Mouse (Mus musculus) CH12.LX (cell line): ENCODE measurements around the gene Chp1. TPM values are rescaled to one million over a fixed set of nuclear protein-coding genes. Genes with fewer than 3 reads are reported as not detected.
A peak's percentile ranks its signal among the peaks of the same experiment; 100 is the strongest.
"Not testable (repeated sequence)": the region's sequence is repeated elsewhere in the genome, so short reads cannot be mapped to it uniquely, and the experiment has no call there.

Experiments used
- DNase-seq: peaks from one replicate; pipeline ENCODE4 v3.0.0-alpha.2; 2013; ENCODE audit errors: extremely low read depth
- H3K27ac ChIP-seq: 2 replicates; pipeline ENCODE4 v1.5.1; 2012; ENCODE audit warnings: low read depth, mild to moderate bottlenecking, control low read depth, moderate library complexity; ENCODE audit not compliant: insufficient read depth
- H3K27me3 ChIP-seq: replicated peaks from 2 replicates; pipeline ENCODE3; 2012; ENCODE audit warnings: inconsistent platforms
- H3K36me3 ChIP-seq, 2 experiments: replicated peaks in 1 of 2; 2 replicates each; pipeline versions ENCODE3 to v1.6.1; 2012; ENCODE audit warnings: inconsistent platforms in 1 of 2, low read length in 1 of 2, mild to moderate bottlenecking in 1 of 2, mixed read lengths in 1 of 2, moderate library complexity in 1 of 2; ENCODE audit not compliant: control insufficient read depth in 1 of 2, insufficient read depth in 1 of 2
- H3K4me1 ChIP-seq, 2 experiments: 2 replicates each; pipeline ENCODE4 v1.6.1; 2012; ENCODE audit warnings: inconsistent platforms in 1 of 2, moderate library complexity in 1 of 2; ENCODE audit not compliant: insufficient read depth in 2 of 2, control insufficient read depth in 1 of 2
- H3K4me2 ChIP-seq: 2 replicates; pipeline ENCODE4 v1.6.1; 2012; ENCODE audit warnings: low read depth, mild to moderate bottlenecking, control low read depth; ENCODE audit not compliant: poor library complexity, insufficient read depth, severe bottlenecking
- H3K4me3 ChIP-seq, 3 experiments: fragments of 150-350 bp in 1 of 3; sonication (generic) in 1 of 3; replicated peaks in 1 of 3; 2 replicates each; pipeline versions ENCODE3 to v1.5.1; 2011 to 2012; ENCODE audit warnings: low read depth in 2 of 3, low read length in 2 of 3, mild to moderate bottlenecking in 2 of 3, moderate library complexity in 2 of 3, control low read depth in 1 of 3, improper control_type of control experiment in 1 of 3, inconsistent platforms in 1 of 3, mixed read lengths in 1 of 3; ENCODE audit not compliant: poor library complexity in 1 of 3
- H3K79me2 ChIP-seq: replicated peaks from 2 replicates; pipeline ENCODE4 v1.6.1; 2012; ENCODE audit warnings: mild to moderate bottlenecking, moderate library complexity; ENCODE audit not compliant: control insufficient read depth, poor library complexity, insufficient read depth, severe bottlenecking; ENCODE audit errors: extremely low read depth
- H3K9ac ChIP-seq: 2 replicates; pipeline ENCODE4 v1.6.1; 2012; ENCODE audit warnings: low read depth, mild to moderate bottlenecking, control low read depth, moderate library complexity; ENCODE audit not compliant: insufficient read depth
- H3K9me3 ChIP-seq: replicated peaks from 2 replicates; pipeline ENCODE3; 2012; ENCODE audit warnings: low read length, inconsistent platforms, mixed read lengths
- BHLHE40 ChIP-seq: IDR thresholded peaks from 2 replicates; pipeline ENCODE4 v1.6.1; 2011; ENCODE audit warnings: mild to moderate bottlenecking, low read depth, low read length, improper control_type of control experiment
- CTCF ChIP-seq, 2 experiments: IDR thresholded peaks in 1 of 2; conservative IDR thresholded peaks in 1 of 2; 2 replicates each; pipeline ENCODE4 v1.5.1; 2011 to 2012; ENCODE audit warnings: low read depth in 2 of 2, low read length in 2 of 2, improper control_type of control experiment in 1 of 2, inconsistent platforms in 1 of 2, mild to moderate bottlenecking in 1 of 2, moderate library complexity in 1 of 2
- E2F4 ChIP-seq: IDR thresholded peaks from 2 replicates; pipeline ENCODE4 v1.6.1; 2011; ENCODE audit warnings: low read depth, low read length, improper control_type of control experiment; ENCODE audit not compliant: insufficient replicate concordance
- ELF1 ChIP-seq: IDR thresholded peaks from 2 replicates; pipeline ENCODE4 v1.6.1; 2014; ENCODE audit warnings: low read depth, mild to moderate bottlenecking, inconsistent platforms, low read length, improper control_type of control experiment
- EP300 ChIP-seq: IDR thresholded peaks from 2 replicates; pipeline ENCODE4 v1.6.1; 2011; ENCODE audit warnings: low read length, improper control_type of control experiment
- ETS1 ChIP-seq: conservative IDR thresholded peaks from 2 replicates; pipeline ENCODE4 v1.6.1; 2012; ENCODE audit warnings: low read depth, mild to moderate bottlenecking, inconsistent platforms, low read length, improper control_type of control experiment, moderate library complexity
- GABPA ChIP-seq: IDR thresholded peaks from 2 replicates; pipeline ENCODE4 v1.6.1; 2012; ENCODE audit warnings: low read depth, low read length, improper control_type of control experiment, inconsistent platforms; ENCODE audit not compliant: insufficient replicate concordance
- JUN ChIP-seq: IDR thresholded peaks from 2 replicates; pipeline ENCODE4 v1.6.1; 2011; ENCODE audit warnings: low read depth, mild to moderate bottlenecking, low read length, improper control_type of control experiment, moderate library complexity; ENCODE audit not compliant: insufficient read depth
- JUND ChIP-seq: conservative IDR thresholded peaks from 2 replicates; pipeline ENCODE4 v1.6.1; 2011; ENCODE audit warnings: low read depth, low read length, improper control_type of control experiment
- MAFK ChIP-seq: IDR thresholded peaks from 2 replicates; pipeline ENCODE4 v1.6.1; 2011; ENCODE audit warnings: low read length, improper control_type of control experiment; ENCODE audit not compliant: insufficient replicate concordance
- MAX ChIP-seq: IDR thresholded peaks from 2 replicates; pipeline ENCODE4 v1.6.1; 2011; ENCODE audit warnings: low read length, improper control_type of control experiment
- MEF2A ChIP-seq: IDR thresholded peaks from 2 replicates; pipeline ENCODE4 v1.6.1; 2014; ENCODE audit warnings: low read depth, mild to moderate bottlenecking, inconsistent platforms, low read length, improper control_type of control experiment, borderline replicate concordance
- MXI1 ChIP-seq: IDR thresholded peaks from 2 replicates; pipeline ENCODE4 v1.6.1; 2011; ENCODE audit warnings: mild to moderate bottlenecking, low read depth, low read length, improper control_type of control experiment
- MYC ChIP-seq: IDR thresholded peaks from 2 replicates; pipeline ENCODE4 v1.6.1; 2011; ENCODE audit warnings: low read depth, mild to moderate bottlenecking, improper control_type of control experiment, low read length
- NRF1 ChIP-seq: IDR thresholded peaks from 2 replicates; pipeline ENCODE4 v1.6.1; 2014; ENCODE audit warnings: low read depth, mild to moderate bottlenecking, inconsistent platforms, low read length, improper control_type of control experiment, moderate library complexity
- RCOR1 ChIP-seq: conservative IDR thresholded peaks from 2 replicates; pipeline ENCODE4 v1.6.1; 2012; ENCODE audit warnings: low read depth, mild to moderate bottlenecking, inconsistent platforms, low read length, improper control_type of control experiment
- SIN3A ChIP-seq: IDR thresholded peaks from 2 replicates; pipeline ENCODE4 v1.6.1; 2012; ENCODE audit warnings: low read length, improper control_type of control experiment, inconsistent platforms
- SMC3 ChIP-seq: IDR thresholded peaks from 2 replicates; pipeline ENCODE4 v1.6.1; 2011; ENCODE audit warnings: low read depth, low read length, improper control_type of control experiment
- TBP ChIP-seq: conservative IDR thresholded peaks from 2 replicates; pipeline ENCODE4 v1.6.1; 2011; ENCODE audit warnings: low read depth, low read length, improper control_type of control experiment
- TCF12 ChIP-seq: IDR thresholded peaks from 2 replicates; pipeline ENCODE4 v1.6.1; 2014; ENCODE audit warnings: low read depth, mild to moderate bottlenecking, inconsistent platforms, low read length, improper control_type of control experiment
- UBTF ChIP-seq: IDR thresholded peaks from 2 replicates; pipeline ENCODE4 v1.6.1; 2012; ENCODE audit warnings: low read depth, mild to moderate bottlenecking, inconsistent platforms, low read length, improper control_type of control experiment, moderate library complexity
- USF2 ChIP-seq: conservative IDR thresholded peaks from 2 replicates; pipeline ENCODE4 v1.6.1; 2011; ENCODE audit warnings: low read depth, low read length, improper control_type of control experiment
- ZMIZ1 ChIP-seq: IDR thresholded peaks from 2 replicates; pipeline ENCODE4 v1.6.1; 2012; ENCODE audit warnings: low read depth, mild to moderate bottlenecking, inconsistent platforms, low read length, improper control_type of control experiment
- dilution Hi-C: fragments of 300-500 bp; cut with MboI; formaldehyde crosslinking; loops from 2 replicates; pipeline ENCODE4 v1.14.3; 2020; ENCODE audit warnings: low sequenced_read_pairs; ENCODE audit not compliant: extremely low pct_unique_long_range_greater_than_20kb, extremely low pct_ligation_motif_present
- in situ Hi-C: fragments of 300-500 bp; cut with MboI; formaldehyde crosslinking; loops from 3 replicates; pipeline ENCODE4 v1.14.3; 2019; ENCODE audit warnings: low sequenced_read_pairs, low pct_ligation_motif_present, low pct_unique_long_range_greater_than_20kb, mixed read lengths
- polyA plus RNA-seq: library from polyadenylated mRNA; unstranded; fragments of >175 nt; gene quantifications from 2 replicates; pipeline ENCODE4 v1.2.1, GENCODE M21; 2012; ENCODE audit warnings: low read depth; ENCODE audit not compliant: insufficient read length
- total RNA-seq, 2 experiments: library from RNA; depleted of rRNA; stranded (reverse); fragments of 300-350 nt in 1 of 2; fragments of >200 nt in 1 of 2; gene quantifications; 2 replicates each; pipeline ENCODE4 v1.2.3; 2012 to 2014

The Chp1 gene
- total and polyA plus RNA-seq, 3 experiments: 29.9 to 55.9 (median 47.9) TPM

GRCm38 (mm10) chr2:119618199-119618982 lies 70.9 kb downstream of the Chp1 start, which contains the start of the genes Nusap1 and Oip5 (continued):
- no peak for TF ChIP-seq GABPA
- TF ChIP-seq JUN: no peak
- TF ChIP-seq ELF1: peak; percentile 80
- TF ChIP-seq JUND: no peak
- TF ChIP-seq BHLHE40: peak; percentile 42; the same call in 1 of the 2 replicates
- TF ChIP-seq USF2: no peak
- TF ChIP-seq SMC3: no peak
- TF ChIP-seq MEF2A: 0 out of 2 replicates have a peak, but pooled peaks have one; percentile 30
- TF ChIP-seq SIN3A: peak; percentile 96
- peak; percentile 90 for TF ChIP-seq E2F4
- no peak for TF ChIP-seq EP300
- TF ChIP-seq CTCF (conservative IDR thresholded peaks at IDR 0.05 in 1 of 2, IDR thresholded peaks at IDR 0.05 in 1 of 2; ENCODE audit: low read depth in 2 of 2, low read length in 2 of 2): no peak
- TF ChIP-seq RCOR1: no peak
- TF ChIP-seq MAFK: no peak
- peak; percentile 92 for TF ChIP-seq MXI1
- peak; percentile 76; the same call in 1 of the 2 replicates for TF ChIP-seq MYC
- TF ChIP-seq, all 38 proteins: peak for 19

DNA sequence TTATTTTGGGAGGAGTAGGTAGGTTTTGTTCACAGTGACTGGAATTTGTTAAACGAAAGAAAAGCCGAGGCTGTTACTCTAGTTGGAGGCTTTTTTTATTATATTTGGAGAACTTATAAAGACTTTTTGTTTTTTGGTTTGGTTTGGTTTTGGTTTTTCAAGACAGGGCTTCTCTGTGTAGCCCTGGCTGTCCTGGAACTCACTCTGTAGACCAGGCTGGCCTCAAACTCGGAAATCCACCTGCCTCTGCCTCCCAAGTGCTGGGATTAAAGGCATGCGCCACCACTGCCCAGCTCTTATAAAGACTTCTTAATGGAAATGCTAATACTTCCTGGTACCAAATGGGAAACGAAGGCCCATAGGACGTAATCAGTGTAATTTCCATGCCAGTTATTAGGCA lies 71.5 kb downstream of the Chp1 start:
- H3K27me3 ChIP-seq: not testable (repeated sequence)
- TF ChIP-seq TBP: 0 out of 2 replicates have a peak, but pooled peaks have one; percentile 49
- TF ChIP-seq, all 38 proteins: peak for 1; not testable (repeated sequence) for 37
- in situ Hi-C loops, H3K9me3 ChIP-seq, DNase-seq, dilution Hi-C loops: not testable (repeated sequence)
- Histone ChIP-seq H3K4me1 (peaks cover 2 to 24% of the 10 kb centered on the region in 2 experiments; a peak in 2 of 4 replicates), H3K4me3 (peak overlapping the region; percentile 66 to 86 (median 76)), H3K27ac (peak overlapping the region; percentile 64; the same call in 1 of the 2 replicates), H3K36me3 (peaks cover 2 to 19% of the 10 kb centered on the region in 2 experiments), H3K9ac (peak overlapping the region; percentile 69), H3K79me2 (peaks cover 41% of the 10 kb centered on the region), H3K4me2 (peak overlapping the region; percentile 50)

DNA sequence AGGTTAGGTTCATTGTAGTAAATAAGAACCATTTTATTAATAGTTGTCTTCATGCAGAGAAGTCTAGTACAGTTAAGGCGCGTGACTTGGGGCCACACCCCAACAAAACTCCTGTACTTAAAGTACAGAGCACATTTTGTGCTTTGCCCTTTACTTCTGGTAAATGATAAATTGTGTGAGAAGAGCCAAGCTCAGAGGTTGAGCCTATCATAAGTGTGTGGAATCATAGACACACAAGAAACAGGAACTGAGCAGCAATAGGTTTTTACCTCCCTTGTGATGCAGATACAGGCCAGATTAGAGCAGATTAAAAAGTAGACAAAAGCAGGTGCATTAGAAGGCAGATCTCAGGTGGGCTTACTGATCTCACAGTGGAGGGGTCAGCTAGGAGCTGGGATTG lies 73.8 kb downstream of the Chp1 start:
- Histone ChIP-seq H3K79me2 (peaks cover 47% of the 10 kb centered on the region), H3K4me3 (peak overlapping the region; percentile 16 to 36 (median 17)), H3K27me3 (no peaks in the 10 kb centered on the region), H3K4me2 (peak overlapping the region; percentile 76), H3K36me3 (peaks cover 10 to 36% of the 10 kb centered on the region in 2 experiments), H3K9me3 (no peaks in the 10 kb centered on the region), H3K27ac (no peak overlapping the region), H3K4me1 (peaks cover 2 to 28% of the 10 kb centered on the region in 2 experiments; a peak in 2 of 4 replicates), H3K9ac (peak overlapping the region; percentile 55; the same call in 1 of the 2 replicates)
- dilution Hi-C loops: no loop called here
- TF ChIP-seq JUND (no peak), NRF1 (no peak), TCF12 (no peak), MAX (no peak), UBTF (no peak), ZMIZ1 (no peak), ELF1 (no peak), ETS1 (no peak), SMC3 (no peak)
- in situ Hi-C loops: no loop called here
- DNase-seq: no peak
